Mouse (Mus musculus) NIH3T3 (cell line): Measurements from ENCODE around the gene Qser1.

Experiments used
- DNase-seq: peaks from one replicate; pipeline ENCODE4 v3.0.0-alpha.2; 2012; ENCODE audit warnings: low read depth

Gene Qser1

DNA sequence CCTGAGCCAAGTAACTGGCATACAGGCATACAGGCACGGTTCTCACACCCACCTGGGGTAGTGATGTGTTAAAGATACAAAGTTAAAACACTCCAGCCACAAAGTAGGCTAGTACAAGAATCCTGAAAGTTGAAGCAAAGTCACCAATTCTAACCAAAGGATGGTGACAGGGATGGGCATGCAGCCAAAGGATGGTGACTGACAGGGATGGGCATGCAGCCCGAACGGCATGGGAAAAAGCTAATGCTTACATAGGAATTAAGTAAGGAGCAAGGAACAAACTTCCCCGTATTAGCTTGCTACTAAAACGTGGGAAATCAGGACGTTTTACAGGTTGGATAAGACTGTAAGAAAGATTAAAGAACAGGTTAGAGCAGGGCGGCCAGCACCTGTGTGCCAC is 80.3 kb downstream of the Qser1 start:
- no peak for DNase-seq

- peak; percentile 56 for DNase-seq
Measured at GRCm38 (mm10) chr2:104732562-104733256, 83.9 kb downstream of the Qser1 start.

DNA sequence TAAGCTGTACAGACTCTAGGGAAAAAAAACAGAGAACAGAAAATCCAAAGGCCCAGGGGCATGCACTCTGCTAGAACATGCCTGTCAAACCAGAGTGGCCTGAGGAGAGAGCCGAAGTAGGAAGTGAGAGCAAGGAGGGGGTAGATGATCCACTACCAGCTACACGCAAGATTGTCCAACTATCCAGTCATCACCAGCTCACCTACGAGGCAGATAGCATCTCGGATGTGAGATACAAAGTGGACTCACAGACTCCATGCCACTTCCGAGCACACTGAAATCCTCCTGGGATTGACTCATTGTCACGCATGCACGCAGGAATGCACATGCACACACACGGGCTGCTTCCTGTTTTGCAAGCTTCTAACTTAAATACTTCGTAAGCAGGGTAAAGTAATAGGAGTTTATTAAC is 84.5 kb downstream of the Qser1 start:
- peak; percentile 59 for DNase-seq

- DNase-seq = no peak
Measured at GRCm38 (mm10) chr2:104727369-104727768, 89.2 kb downstream of the Qser1 start.

DNA sequence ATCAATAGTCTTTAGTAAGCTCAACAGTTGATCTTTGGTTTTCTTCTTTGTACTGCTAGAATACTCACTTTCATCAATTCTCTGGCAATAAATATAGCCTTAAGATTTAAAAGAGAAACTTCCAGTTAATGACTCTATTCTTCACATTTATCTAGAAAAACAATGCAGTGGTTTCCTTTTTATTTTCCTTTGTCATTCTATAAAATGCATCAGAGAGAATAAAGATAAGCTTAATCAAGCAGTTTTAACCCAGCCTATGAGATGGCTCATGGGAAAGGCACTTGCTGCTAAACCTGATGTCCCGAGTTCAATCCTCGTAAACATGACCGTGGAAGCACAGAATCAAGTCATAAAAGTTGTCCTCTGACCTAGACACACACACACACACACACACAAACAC is 94.5 kb downstream of the Qser1 start:
- no peak for DNase-seq

GRCm38 (mm10) chr2:104717827-104718226 is 98.7 kb downstream of the Qser1 start:
- peak; percentile 14 for DNase-seq

DNA sequence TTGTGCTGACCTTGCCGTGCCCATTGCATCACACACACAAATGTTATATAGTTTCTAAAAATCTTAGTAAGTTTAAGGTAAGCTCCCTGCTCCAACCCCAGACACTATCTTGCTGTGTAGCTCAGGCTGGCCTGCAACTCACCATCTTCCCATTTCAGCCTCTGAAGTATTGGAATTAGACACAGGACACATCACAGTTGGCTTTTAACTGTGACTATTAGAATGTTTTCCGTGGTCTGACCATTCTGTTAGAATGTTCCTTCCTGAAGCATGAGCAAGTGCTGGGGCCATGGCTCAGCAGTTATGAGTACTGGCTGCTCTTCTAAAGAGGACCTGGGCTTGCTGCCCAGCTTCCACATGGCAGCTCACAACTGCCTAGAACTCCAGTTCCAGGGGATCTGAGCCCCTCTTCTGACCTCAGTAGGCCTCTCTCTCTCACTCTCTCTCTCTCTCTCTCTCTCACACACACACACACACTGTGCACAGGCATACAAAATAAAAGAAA is 99.3 kb downstream of the Qser1 start:
- DNase-seq = peak; percentile 71

- no peak for DNase-seq
Measured at GRCm38 (mm10) chr2:104716279-104716678, 100.3 kb downstream of the Qser1 start, which contains the start of gene Pin1rt1. Gene Pin1rt1 (minus strand): TSS chr2:104716379.

- no peak for DNase-seq
Measured at GRCm38 (mm10) chr2:104714254-104714691, 102.3 kb downstream of the Qser1 start.

DNA sequence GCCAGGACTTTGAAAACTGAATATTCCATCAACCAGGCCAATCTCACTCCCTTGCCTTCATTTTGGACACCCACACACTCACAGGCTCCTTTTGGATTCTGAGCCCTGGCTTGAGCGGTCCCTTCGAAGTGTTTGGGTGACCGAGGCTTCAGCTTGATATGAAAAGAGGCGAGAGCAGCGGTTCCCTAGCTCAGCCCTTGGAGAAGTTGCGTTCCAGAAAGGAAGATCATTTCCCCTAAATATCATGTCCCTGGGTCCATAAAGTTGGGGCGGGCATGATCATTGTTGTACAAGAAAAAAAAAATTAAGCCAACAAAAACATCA is 104.1 kb downstream of the Qser1 start:
- no peak for DNase-seq

GRCm38 (mm10) chr2:104711585-104712485 is 104.7 kb downstream of the Qser1 start, which contains the start of gene Tcp11l1:
Gene Tcp11l1 (minus strand): TSS chr2:104712169.
- peak; percentile 79 for DNase-seq

DNA sequence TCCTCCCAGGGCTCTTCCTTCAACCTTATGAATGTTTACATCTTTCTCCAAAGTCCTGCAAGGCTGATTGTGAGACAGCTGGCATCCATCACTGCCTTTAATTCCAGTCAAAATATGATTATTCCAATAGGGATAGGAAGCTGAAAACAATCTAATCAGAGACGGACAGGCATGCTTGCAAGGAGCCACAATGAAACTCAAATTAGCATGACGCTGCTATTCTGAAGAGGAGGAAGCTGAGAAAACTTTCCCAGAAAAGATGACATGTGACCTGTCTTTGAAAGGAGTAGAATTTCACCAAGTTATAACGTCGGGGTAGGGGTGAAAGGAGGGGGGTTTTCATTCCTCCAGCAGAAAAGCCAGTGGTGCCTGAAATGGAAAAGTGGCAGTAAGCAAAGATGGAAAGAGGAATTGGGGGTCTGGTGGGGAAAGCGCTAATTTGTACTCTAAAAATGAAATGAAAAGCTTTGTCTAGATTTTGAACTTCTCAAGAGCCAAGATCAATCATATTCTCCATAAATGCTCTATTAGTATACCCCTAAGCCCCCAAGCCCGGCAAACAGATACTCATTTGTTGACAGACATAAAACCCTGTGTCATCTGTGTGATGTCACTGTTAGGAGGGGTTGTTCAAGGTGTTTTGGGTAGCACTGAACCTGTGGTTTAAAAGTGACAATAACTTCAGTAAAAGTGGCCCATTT is 105.7 kb downstream of the Qser1 start:
- DNase-seq = no peak

GRCm38 (mm10) chr2:104709786-104710337 is 106.7 kb downstream of the Qser1 start:
- no peak for DNase-seq
